Mouse (Mus musculus): ENCODE data around the gene Olfml3.
A peak's percentile ranks its signal among the peaks of the same experiment; 100 is the strongest.

Gene Olfml3

GRCm38 (mm10) chr3:103737778-103738571 is at the start of gene Olfml3:
TSS of gene Olfml3 (minus strand) at chr3:103738001.
- DNase-seq (ENCODE audit: low read depth, low spot score): peak; percentile 79

- no peak for DNase-seq (ENCODE audit: low read depth, low spot score)
Observed at GRCm38 (mm10) chr3:103787225-103787624, 49.4 kb upstream of the Olfml3 start.

- DNase-seq (ENCODE audit: low read depth, low spot score): no peak
Observed at GRCm38 (mm10) chr3:103782844-103783609, 45.2 kb upstream of the Olfml3 start.

- no peak for DNase-seq (ENCODE audit: low read depth, low spot score)
Observed at GRCm38 (mm10) chr3:103780777-103781176, 43.0 kb upstream of the Olfml3 start.

- DNase-seq (ENCODE audit: low read depth, low spot score): no peak
Observed at GRCm38 (mm10) chr3:103780271-103780670, 42.5 kb upstream of the Olfml3 start.

GRCm38 (mm10) chr3:103779183-103779582 is 41.4 kb upstream of the Olfml3 start:
- no peak for DNase-seq (ENCODE audit: low read depth, low spot score)

GRCm38 (mm10) chr3:103778660-103779059 is 40.9 kb upstream of the Olfml3 start:
- DNase-seq (ENCODE audit: low read depth, low spot score): no peak

GRCm38 (mm10) chr3:103777940-103778339 is 40.1 kb upstream of the Olfml3 start:
- no peak for DNase-seq (ENCODE audit: low read depth, low spot score)

GRCm38 (mm10) chr3:103774009-103774408 is 36.2 kb upstream of the Olfml3 start:
- no peak for DNase-seq (ENCODE audit: low read depth, low spot score)

- DNase-seq (ENCODE audit: low read depth, low spot score): no peak
Observed at GRCm38 (mm10) chr3:103773508-103773907, 35.7 kb upstream of the Olfml3 start.

- DNase-seq (ENCODE audit: low read depth, low spot score): no peak
Observed at GRCm38 (mm10) chr3:103772846-103773245, 35.0 kb upstream of the Olfml3 start.

- peak; percentile 81 for DNase-seq (ENCODE audit: low read depth, low spot score)
Observed at GRCm38 (mm10) chr3:103771531-103772130, 33.8 kb upstream of the Olfml3 start.

- no peak for DNase-seq (ENCODE audit: low read depth, low spot score)
Observed at GRCm38 (mm10) chr3:103766789-103767188, 29.0 kb upstream of the Olfml3 start.

GRCm38 (mm10) chr3:103759261-103759970 is 21.6 kb upstream of the Olfml3 start:
- no peak for DNase-seq (ENCODE audit: low read depth, low spot score)

GRCm38 (mm10) chr3:103758456-103758855 is 20.7 kb upstream of the Olfml3 start:
- peak; percentile 60 for DNase-seq (ENCODE audit: low read depth, low spot score)

- no peak for DNase-seq (ENCODE audit: low read depth, low spot score)
Observed at GRCm38 (mm10) chr3:103756920-103757319, 19.1 kb upstream of the Olfml3 start.

- DNase-seq (ENCODE audit: low read depth, low spot score): no peak
Observed at GRCm38 (mm10) chr3:103755351-103755750, 17.6 kb upstream of the Olfml3 start.

- no peak for DNase-seq (ENCODE audit: low read depth, low spot score)
Observed at GRCm38 (mm10) chr3:103751558-103751957, 13.8 kb upstream of the Olfml3 start.

GRCm38 (mm10) chr3:103746711-103747110 is 8.9 kb upstream of the Olfml3 start:
- no peak for DNase-seq (ENCODE audit: low read depth, low spot score)

- no peak for DNase-seq (ENCODE audit: low read depth, low spot score)
Observed at GRCm38 (mm10) chr3:103745001-103745770, 7.4 kb upstream of the Olfml3 start.

- no peak for DNase-seq (ENCODE audit: low read depth, low spot score)
Observed at GRCm38 (mm10) chr3:103743208-103743607, 5.4 kb upstream of the Olfml3 start.

Measured in ES-CJ7 (cell line).